Mouse (Mus musculus): ENCODE results near the gene Ubb. TPM values are rescaled to one million over a fixed set of nuclear protein-coding genes. Genes with fewer than 3 reads are reported as not detected.
"Not testable (repeated sequence)": the region's sequence is repeated elsewhere in the genome, so short reads cannot be mapped to it uniquely, and the experiment has no call there.

Gene Ubb
- polyA plus RNA-seq (2012; ENCODE audit: insufficient read depth, insufficient read length, missing spikeins): 359 and 432 TPM in 2 replicates

GRCm38 (mm10) chr11:62550727-62551225 lies at the start of gene Ubb:
TSS of gene Ubb (plus strand) at chr11:62551171.
- peak within 1 kb of the TSS; percentile 82 for H3K4me3 ChIP-seq (ENCODE audit: insufficient read depth, low read depth, low read length)
- H3K4me1 ChIP-seq (ENCODE audit: control insufficient read depth, insufficient read depth, insufficient read length, low read length): peaks cover 2% of the 10 kb centered on the region; the same call in 1 of the 2 replicates
- H3K27ac ChIP-seq (replicated peaks; ENCODE audit: low read depth, low read length): peak within 1 kb of the TSS; percentile 99

GRCm38 (mm10) chr11:62507683-62508082 lies 43.3 kb upstream of the Ubb start:
- no peak overlapping the region for H3K4me3 ChIP-seq (ENCODE audit: insufficient read depth, low read depth, low read length)
- no peak overlapping the region for H3K27ac ChIP-seq (replicated peaks; ENCODE audit: low read depth, low read length)
- H3K4me1 ChIP-seq (ENCODE audit: control insufficient read depth, insufficient read depth, insufficient read length, low read length): no peaks in the 10 kb centered on the region

- not testable (repeated sequence) for H3K4me1 ChIP-seq (ENCODE audit: control insufficient read depth, insufficient read depth, insufficient read length, low read length)
Observed at GRCm38 (mm10) chr11:62508365-62508764, 42.6 kb upstream of the Ubb start.

GRCm38 (mm10) chr11:62508816-62509215 lies 42.2 kb upstream of the Ubb start:
- not testable (repeated sequence) for H3K27ac ChIP-seq (replicated peaks; ENCODE audit: low read depth, low read length); H3K4me3 ChIP-seq (ENCODE audit: insufficient read depth, low read depth, low read length); H3K4me1 ChIP-seq (ENCODE audit: control insufficient read depth, insufficient read depth, insufficient read length, low read length)

More at GRCm38 (mm10) chr11:62508365-62508764, 42.6 kb upstream of the Ubb start:
- H3K27ac ChIP-seq (replicated peaks; ENCODE audit: low read depth, low read length); H3K4me3 ChIP-seq (ENCODE audit: insufficient read depth, low read depth, low read length): not testable (repeated sequence)

GRCm38 (mm10) chr11:62509571-62509970 lies 41.4 kb upstream of the Ubb start:
- no peak overlapping the region for H3K27ac ChIP-seq (replicated peaks; ENCODE audit: low read depth, low read length)
- no peaks in the 10 kb centered on the region for H3K4me1 ChIP-seq (ENCODE audit: control insufficient read depth, insufficient read depth, insufficient read length, low read length)
- H3K4me3 ChIP-seq (ENCODE audit: insufficient read depth, low read depth, low read length): no peak overlapping the region

- Histone ChIP-seq H3K27ac (replicated peaks; ENCODE audit: low read depth, low read length) (no peak overlapping the region), H3K4me1 (ENCODE audit: control insufficient read depth, insufficient read depth, insufficient read length, low read length) (no peaks in the 10 kb centered on the region), H3K4me3 (ENCODE audit: insufficient read depth, low read depth, low read length) (no peak overlapping the region)
Observed at GRCm38 (mm10) chr11:62510956-62511355, 40.0 kb upstream of the Ubb start.

- no peaks in the 10 kb centered on the region for H3K4me1 ChIP-seq (ENCODE audit: control insufficient read depth, insufficient read depth, insufficient read length, low read length)
- no peak overlapping the region for H3K4me3 ChIP-seq (ENCODE audit: insufficient read depth, low read depth, low read length)
- no peak overlapping the region for H3K27ac ChIP-seq (replicated peaks; ENCODE audit: low read depth, low read length)
Observed at GRCm38 (mm10) chr11:62511444-62512202, 39.3 kb upstream of the Ubb start.

- H3K4me1 ChIP-seq (ENCODE audit: control insufficient read depth, insufficient read depth, insufficient read length, low read length): no peaks in the 10 kb centered on the region
- H3K27ac ChIP-seq (replicated peaks; ENCODE audit: low read depth, low read length): no peak overlapping the region
- no peak overlapping the region for H3K4me3 ChIP-seq (ENCODE audit: insufficient read depth, low read depth, low read length)
Observed at GRCm38 (mm10) chr11:62512529-62513080, 38.4 kb upstream of the Ubb start.

- H3K4me1 ChIP-seq (ENCODE audit: control insufficient read depth, insufficient read depth, insufficient read length, low read length): no peaks in the 10 kb centered on the region
- H3K4me3 ChIP-seq (ENCODE audit: insufficient read depth, low read depth, low read length): no peak overlapping the region
- no peak overlapping the region for H3K27ac ChIP-seq (replicated peaks; ENCODE audit: low read depth, low read length)
Observed at GRCm38 (mm10) chr11:62513311-62513710, 37.7 kb upstream of the Ubb start.

GRCm38 (mm10) chr11:62518991-62519390 lies 32.0 kb upstream of the Ubb start:
- H3K4me1 ChIP-seq (ENCODE audit: control insufficient read depth, insufficient read depth, insufficient read length, low read length): no peaks in the 10 kb centered on the region
- no peak overlapping the region for H3K4me3 ChIP-seq (ENCODE audit: insufficient read depth, low read depth, low read length)
- H3K27ac ChIP-seq (replicated peaks; ENCODE audit: low read depth, low read length): no peak overlapping the region

GRCm38 (mm10) chr11:62522283-62522682 lies 28.7 kb upstream of the Ubb start:
- H3K4me1 ChIP-seq (ENCODE audit: control insufficient read depth, insufficient read depth, insufficient read length, low read length): no peaks in the 10 kb centered on the region
- H3K4me3 ChIP-seq (ENCODE audit: insufficient read depth, low read depth, low read length): no peak overlapping the region
- no peak overlapping the region for H3K27ac ChIP-seq (replicated peaks; ENCODE audit: low read depth, low read length)

GRCm38 (mm10) chr11:62537089-62537488 lies 13.9 kb upstream of the Ubb start:
- no peak overlapping the region for H3K27ac ChIP-seq (replicated peaks; ENCODE audit: low read depth, low read length)
- H3K4me3 ChIP-seq (ENCODE audit: insufficient read depth, low read depth, low read length): no peak overlapping the region
- no peaks in the 10 kb centered on the region for H3K4me1 ChIP-seq (ENCODE audit: control insufficient read depth, insufficient read depth, insufficient read length, low read length)

GRCm38 (mm10) chr11:62537590-62537989 lies 13.4 kb upstream of the Ubb start:
- Histone ChIP-seq H3K4me3 (ENCODE audit: insufficient read depth, low read depth, low read length) (peak overlapping the region; percentile 26; the same call in 1 of the 2 replicates), H3K4me1 (ENCODE audit: control insufficient read depth, insufficient read depth, insufficient read length, low read length) (no peaks in the 10 kb centered on the region), H3K27ac (replicated peaks; ENCODE audit: low read depth, low read length) (no peak overlapping the region)

GRCm38 (mm10) chr11:62538321-62539088 lies 12.5 kb upstream of the Ubb start:
- Histone ChIP-seq H3K4me1 (ENCODE audit: control insufficient read depth, insufficient read depth, insufficient read length, low read length) (no peaks in the 10 kb centered on the region), H3K4me3 (ENCODE audit: insufficient read depth, low read depth, low read length) (peak overlapping the region; percentile 85), H3K27ac (replicated peaks; ENCODE audit: low read depth, low read length) (0 out of 2 replicates have a peak overlapping the region, but pooled peaks have one; percentile 21)

All from brown adipose tissue, adult 24 weeks (tissue).